Comparison of ENCODE assay signal across 8 mouse cellular contexts in genomic region chr2:25167919-25168664, GRCm38 (mm10). TPM values are rescaled to one million over a fixed set of nuclear protein-coding genes. Genes with fewer than 3 reads are reported as not detected.
DNase-seq lines count a peak whose midpoint lies in the region; ATAC-seq and TF ChIP-seq lines count a peak whose summit lies in the region.

No protein-coding gene starts in this region.

- peak overlapping the region; percentile 90 for H3K4me2 ChIP-seq in embryonic facial prominence, embryonic 15.5 days (replicated peaks)
- peak overlapping the region; percentile 89 for H3K4me2 ChIP-seq in limb, embryonic 15.5 days
- peak overlapping the region; percentile 67 for H3K4me2 ChIP-seq in midbrain, embryonic 13.5 days (replicated peaks)

- in situ Hi-C loops in ES-E14 (cut with MboI; ENCODE audit: low sequenced_read_pairs in 2 of 2, unreplicated experiment in 2 of 2), result no loop called here

- peak overlapping the region; percentile 24 to 44; a peak in 3 of 4 replicates for H3K4me3 ChIP-seq in ES-E14 (ENCODE audit: insufficient read depth in 1 of 2, low read depth in 1 of 2, low read length in 2 of 2, poor library complexity in 1 of 2, severe bottlenecking in 1 of 2)
- peak overlapping the region; percentile 49 for H3K4me3 ChIP-seq in embryonic facial prominence, embryonic 15.5 days (replicated peaks)
- H3K4me3 ChIP-seq in hindbrain, embryonic 10.5 days, result peak overlapping the region; percentile 55
- H3K4me3 ChIP-seq in limb, embryonic 15.5 days, result peak overlapping the region; percentile 47
- peak overlapping the region; percentile 46 for H3K4me3 ChIP-seq in midbrain, embryonic 13.5 days (replicated peaks)

- peak; percentile 54 for DNase-seq in CD4-positive helper T cell, adult 2 months (ENCODE audit: low read depth, low spot score)
- no peak for DNase-seq in ES-E14 (ENCODE audit: low read depth, low spot score)
- DNase-seq in hindbrain, embryonic 10.5 days (ENCODE audit: low spot score), result peak; percentile 89
- DNase-seq in testis, postnatal 10 days (ENCODE audit: low spot score), result peak; percentile 85
- no peak for DNase-seq in layer of hippocampus, adult 18-20 months (ENCODE audit: low spot score in 2 of 2)

- H3K4me1 ChIP-seq in ES-E14 (ENCODE audit: control insufficient read depth in 2 of 2, insufficient read depth in 2 of 2, low read length in 2 of 2, poor library complexity in 1 of 2), result peaks cover 6 to 28% of the 10 kb centered on the region in 2 experiments; a peak in 3 of 4 replicates
- peaks cover 52% of the 10 kb centered on the region for H3K4me1 ChIP-seq in embryonic facial prominence, embryonic 15.5 days
- peaks cover 100% of the 10 kb centered on the region for H3K4me1 ChIP-seq in hindbrain, embryonic 10.5 days (replicated peaks)
- H3K4me1 ChIP-seq in limb, embryonic 15.5 days, result peaks cover 38% of the 10 kb centered on the region
- H3K4me1 ChIP-seq in midbrain, embryonic 13.5 days (replicated peaks), result peaks cover 53% of the 10 kb centered on the region

- no peaks in the 10 kb centered on the region for H3K36me3 ChIP-seq in ES-E14 (ENCODE audit: control insufficient read depth, insufficient read depth, low read length, poor library complexity, severe bottlenecking)
- H3K36me3 ChIP-seq in embryonic facial prominence, embryonic 15.5 days, result no peaks in the 10 kb centered on the region
- no peaks in the 10 kb centered on the region for H3K36me3 ChIP-seq in hindbrain, embryonic 10.5 days
- no peaks in the 10 kb centered on the region for H3K36me3 ChIP-seq in limb, embryonic 15.5 days
- no peaks in the 10 kb centered on the region for H3K36me3 ChIP-seq in midbrain, embryonic 13.5 days

- no peaks in the 10 kb centered on the region for H3K9me3 ChIP-seq in ES-E14 (ENCODE audit: control insufficient read depth, insufficient read depth, low read depth, low read length)
- no peaks in the 10 kb centered on the region for H3K9me3 ChIP-seq in embryonic facial prominence, embryonic 15.5 days (replicated peaks)
- no peaks in the 10 kb centered on the region for H3K9me3 ChIP-seq in hindbrain, embryonic 10.5 days
- H3K9me3 ChIP-seq in limb, embryonic 15.5 days, result no peaks in the 10 kb centered on the region
- H3K9me3 ChIP-seq in midbrain, embryonic 13.5 days, result no peaks in the 10 kb centered on the region

- 1% methylated on average over 39 of the region's 41 CpGs for WGBS in embryonic facial prominence, embryonic 15.5 days
- under 1% methylated on average over 40 of the region's 41 CpGs for WGBS in hindbrain, embryonic 10.5 days
- 2% methylated on average over 17 of the region's 41 CpGs for WGBS in limb, embryonic 15.5 days
- WGBS in midbrain, embryonic 13.5 days, result under 1% methylated on average over 39 of the region's 41 CpGs

- ATAC-seq in embryonic facial prominence, embryonic 15.5 days (ENCODE audit: insufficient number of reproducible peaks, low FRiP score, low TSS enrichment, low read depth), result peak; percentile 51
- 0 out of 2 replicates have a peak, but pooled peaks have one; percentile 26 for ATAC-seq in limb, embryonic 15.5 days (ENCODE audit: insufficient number of reproducible peaks, low FRiP score, low TSS enrichment, low read depth)
- ATAC-seq in midbrain, embryonic 13.5 days, result peak; percentile 83

- H3K27ac ChIP-seq in ES-E14 (ENCODE audit: insufficient read depth, low read depth, low read length, poor library complexity, severe bottlenecking), result no peak overlapping the region
- H3K27ac ChIP-seq in embryonic facial prominence, embryonic 15.5 days (replicated peaks), result peak overlapping the region; percentile 72
- peak overlapping the region; percentile 95 for H3K27ac ChIP-seq in hindbrain, embryonic 10.5 days
- H3K27ac ChIP-seq in limb, embryonic 15.5 days, result peak overlapping the region; percentile 57
- peak overlapping the region; percentile 80 for H3K27ac ChIP-seq in midbrain, embryonic 13.5 days

- no peaks in the 10 kb centered on the region for H3K27me3 ChIP-seq in embryonic facial prominence, embryonic 15.5 days
- 0 out of 2 replicates have a peak, but pooled peaks cover 4% of the 10 kb centered on the region for H3K27me3 ChIP-seq in hindbrain, embryonic 10.5 days (ENCODE audit: insufficient read depth, poor library complexity, severe bottlenecking)
- H3K27me3 ChIP-seq in limb, embryonic 15.5 days, result no peaks in the 10 kb centered on the region
- no peaks in the 10 kb centered on the region for H3K27me3 ChIP-seq in midbrain, embryonic 13.5 days

- H3K9ac ChIP-seq in ES-E14 (ENCODE audit: insufficient read depth, low read depth, low read length, poor library complexity, severe bottlenecking), result no peak overlapping the region
- 0 out of 2 replicates have a peak overlapping the region, but pooled peaks have one; percentile 21 for H3K9ac ChIP-seq in embryonic facial prominence, embryonic 15.5 days
- peak overlapping the region; percentile 40 for H3K9ac ChIP-seq in limb, embryonic 15.5 days
- H3K9ac ChIP-seq in midbrain, embryonic 13.5 days (replicated peaks), result peak overlapping the region; percentile 69

TF ChIP-seq in ES-E14, 5 proteins besides CTCF, POLR2A, EP300 and RAD21:
- no peak for TF ChIP-seq HCFC1 (IDR thresholded peaks at IDR 0.05; ENCODE audit: borderline replicate concordance, insufficient read depth, low read length)

RNA-seq across cellular contexts. Expression of gene Nrarp, which starts 12.5 kb away (rescaled TPM):
- total RNA-seq in ES-E14 (2012; rRNA removed), result 1.9 and 2.1 TPM in 2 replicates
- polyA plus RNA-seq in embryonic facial prominence, embryonic 15.5 days (2015; fragmentation: Nextera tagmentation; extraction: Ambion mirVana), result 26.8 and 26.9 TPM in 2 replicates
- 77.4 and 108 TPM in 2 replicates for polyA plus RNA-seq in hindbrain, embryonic 10.5 days (2016; fragmentation: Nextera tagmentation; extraction: Ambion mirVana)
- 28.5 and 33.5 TPM in 2 replicates for polyA plus RNA-seq in limb, embryonic 15.5 days (2015; fragmentation: Nextera tagmentation; extraction: Ambion mirVana)
- 26.8 and 33.9 TPM in 2 replicates for polyA plus RNA-seq in midbrain, embryonic 13.5 days (2015; fragmentation: Nextera tagmentation; extraction: Ambion mirVana)
- total RNA-seq in layer of hippocampus, adult 18-20 months (2021), result 10 to 100 TPM; 19.5 to 21.0 TPM

RNA-seq across cellular contexts. Expression of gene Tor4a, which starts 28.6 kb away (rescaled TPM):
- total RNA-seq in ES-E14 (2012; rRNA removed), result 11.1 and 17.0 TPM in 2 replicates
- 9.3 and 10.5 TPM in 2 replicates for polyA plus RNA-seq in embryonic facial prominence, embryonic 15.5 days (2015; fragmentation: Nextera tagmentation; extraction: Ambion mirVana)
- polyA plus RNA-seq in hindbrain, embryonic 10.5 days (2016; fragmentation: Nextera tagmentation; extraction: Ambion mirVana), result 2.6 and 2.7 TPM in 2 replicates
- 8.9 and 10.0 TPM in 2 replicates for polyA plus RNA-seq in limb, embryonic 15.5 days (2015; fragmentation: Nextera tagmentation; extraction: Ambion mirVana)
- polyA plus RNA-seq in midbrain, embryonic 13.5 days (2015; fragmentation: Nextera tagmentation; extraction: Ambion mirVana), result 1.1 and 1.2 TPM in 2 replicates
- 1 to 10 TPM; 1.9 to 2.3 TPM for total RNA-seq in layer of hippocampus, adult 18-20 months (2021)

RNA-seq across cellular contexts. Expression of gene Nelfb, which starts 43.2 kb away (rescaled TPM):
- total RNA-seq in ES-E14 (2012; rRNA removed), result 50.9 and 60.9 TPM in 2 replicates
- 114 and 115 TPM in 2 replicates for polyA plus RNA-seq in embryonic facial prominence, embryonic 15.5 days (2015; fragmentation: Nextera tagmentation; extraction: Ambion mirVana)
- 123 and 132 TPM in 2 replicates for polyA plus RNA-seq in hindbrain, embryonic 10.5 days (2016; fragmentation: Nextera tagmentation; extraction: Ambion mirVana)
- 114 and 117 TPM in 2 replicates for polyA plus RNA-seq in limb, embryonic 15.5 days (2015; fragmentation: Nextera tagmentation; extraction: Ambion mirVana)
- 113 and 117 TPM in 2 replicates for polyA plus RNA-seq in midbrain, embryonic 13.5 days (2015; fragmentation: Nextera tagmentation; extraction: Ambion mirVana)
- 10 to 100 TPM; 56.7 to 60.0 TPM for total RNA-seq in layer of hippocampus, adult 18-20 months (2021)

RNA-seq across cellular contexts. Expression of gene Stpg3, which starts 46.3 kb away (rescaled TPM):
- 0.45 and 1.1 TPM in 2 replicates for total RNA-seq in ES-E14 (2012; rRNA removed)
- polyA plus RNA-seq in embryonic facial prominence, embryonic 15.5 days (2015; fragmentation: Nextera tagmentation; extraction: Ambion mirVana), result not detected in 2 replicates
- polyA plus RNA-seq in hindbrain, embryonic 10.5 days (2016; fragmentation: Nextera tagmentation; extraction: Ambion mirVana), result not detected in 2 replicates
- not detected in 2 replicates for polyA plus RNA-seq in limb, embryonic 15.5 days (2015; fragmentation: Nextera tagmentation; extraction: Ambion mirVana)
- polyA plus RNA-seq in midbrain, embryonic 13.5 days (2015; fragmentation: Nextera tagmentation; extraction: Ambion mirVana), result not detected in 2 replicates
- total RNA-seq in layer of hippocampus, adult 18-20 months (2021), result under 1 TPM; 0.18 to 0.25 TPM

RNA-seq across cellular contexts. Expression of gene Fam166a, which starts 50.5 kb away (rescaled TPM):
- total RNA-seq in ES-E14 (2012; rRNA removed), result 0.49 and 0.74 TPM in 2 replicates
- polyA plus RNA-seq in embryonic facial prominence, embryonic 15.5 days (2015; fragmentation: Nextera tagmentation; extraction: Ambion mirVana), result 0.77 TPM in 1 of 2 replicates, not detected in the other
- not detected in 2 replicates for polyA plus RNA-seq in hindbrain, embryonic 10.5 days (2016; fragmentation: Nextera tagmentation; extraction: Ambion mirVana)
- 0.81 TPM in 1 of 2 replicates, not detected in the other for polyA plus RNA-seq in limb, embryonic 15.5 days (2015; fragmentation: Nextera tagmentation; extraction: Ambion mirVana)
- polyA plus RNA-seq in midbrain, embryonic 13.5 days (2015; fragmentation: Nextera tagmentation; extraction: Ambion mirVana), result 0.89 TPM in 1 of 2 replicates, not detected in the other
- total RNA-seq in layer of hippocampus, adult 18-20 months (2021), result under 1 TPM in 1 of 2 experiments, not detected in 1; 0.69 TPM

Comparison
In these comparisons a context has a peak if more than half of its experiments do, and no peak if none do; other contexts are left out.
1. DNase-seq: peak in CD4-positive helper T cell, adult 2 months (single experiment), hindbrain, embryonic 10.5 days (single experiment) and testis, postnatal 10 days (single experiment); none in ES-E14 (single experiment) and layer of hippocampus, adult 18-20 months (0 of 2).
2. ATAC-seq: peak in every context shown above with its lines; median percentile 83 in midbrain, embryonic 13.5 days; 51 in embryonic facial prominence, embryonic 15.5 days; 26 in limb, embryonic 15.5 days.
3. Peak in every context shown above with its lines, with median percentiles within 50 percentile points of each other: H3K4me3 ChIP-seq and H3K4me2 ChIP-seq.